Mouse (Mus musculus) ES-Bruce4 (cell line): Measurements from ENCODE around the gene Actn3. TPM values are rescaled to one million over a fixed set of nuclear protein-coding genes. Genes with fewer than 3 reads are reported as not detected.

Source experiments
- H3K27ac ChIP-seq: 2 replicates; pipeline ENCODE4 v1.5.1; 2012; ENCODE audit warnings: low read length, inconsistent platforms; ENCODE audit not compliant: insufficient read depth
- H3K27me3 ChIP-seq: 2 replicates; pipeline ENCODE4 v1.6.1; 2012; ENCODE audit warnings: mild to moderate bottlenecking, low read length, inconsistent platforms; ENCODE audit not compliant: control insufficient read depth, poor library complexity, insufficient read depth, severe bottlenecking
- H3K36me3 ChIP-seq: 2 replicates; pipeline ENCODE4 v1.6.1; 2012; ENCODE audit warnings: inconsistent platforms, mild to moderate bottlenecking, low read length, moderate library complexity; ENCODE audit not compliant: control insufficient read depth, poor library complexity, insufficient read depth, severe bottlenecking
- H3K4me1 ChIP-seq: one replicate; pipeline ENCODE4 v1.8.1; 2011; ENCODE audit warnings: low read length; ENCODE audit not compliant: control insufficient read depth, insufficient read depth
- H3K4me3 ChIP-seq: 2 replicates; pipeline ENCODE4 v1.5.1; 2011; ENCODE audit warnings: low read depth, mild to moderate bottlenecking, low read length
- H3K9ac ChIP-seq: 2 replicates; pipeline ENCODE4 v1.6.1; 2012; ENCODE audit warnings: low read depth, mild to moderate bottlenecking, inconsistent platforms; ENCODE audit not compliant: poor library complexity, severe bottlenecking
- H3K9me3 ChIP-seq: replicated peaks from 2 replicates; pipeline ENCODE4 v1.6.1; 2012; ENCODE audit warnings: mild to moderate bottlenecking, low read length, inconsistent platforms; ENCODE audit not compliant: control insufficient read depth, poor library complexity, insufficient read depth, severe bottlenecking
- CTCF ChIP-seq: IDR thresholded peaks from one replicate; pipeline ENCODE4 v1.8.1; 2011; ENCODE audit warnings: low read depth, low read length
- EP300 ChIP-seq: IDR thresholded peaks from 2 replicates; pipeline ENCODE4 v1.6.1; 2011; ENCODE audit warnings: low read depth, low read length; ENCODE audit not compliant: insufficient read depth
- POLR2A ChIP-seq: IDR thresholded peaks from one replicate; pipeline ENCODE4 v1.8.1; 2011; ENCODE audit warnings: low read length; ENCODE audit not compliant: insufficient read depth
- polyA plus RNA-seq: library from polyadenylated mRNA; stranded (reverse); fragments of >200 nt; gene quantifications from 2 replicates; pipeline ENCODE4 v1.2.4, GENCODE M21; 2011; ENCODE audit warnings: low read depth; ENCODE audit not compliant: missing spikeins, insufficient read depth, insufficient read length

Actn3 gene
- polyA plus RNA-seq, 1 experiment, result 4.5 TPM

- Histone ChIP-seq H3K9me3 (no peaks in the 10 kb centered on the region), H3K27ac (no peak overlapping the region), H3K4me1 (peaks cover 6% of the 10 kb centered on the region), H3K9ac (no peak overlapping the region), H3K4me3 (peak overlapping the region; percentile 31), H3K36me3 (no peaks in the 10 kb centered on the region), H3K27me3 (no peaks in the 10 kb centered on the region)
- TF ChIP-seq POLR2A, result no peak
- TF ChIP-seq CTCF, result no peak
- 0 out of 2 replicates have a peak, but pooled peaks have one; percentile 25 for TF ChIP-seq EP300
Observed at GRCm38 (mm10) chr19:4865147-4865546, 12.6 kb downstream of the Actn3 start.

- H3K27ac ChIP-seq, result no peak overlapping the region
- H3K36me3 ChIP-seq, result no peaks in the 10 kb centered on the region
- H3K4me1 ChIP-seq, result peaks cover 6% of the 10 kb centered on the region
- TF ChIP-seq POLR2A, result no peak
- TF ChIP-seq CTCF, result no peak
- no peak for TF ChIP-seq EP300
- H3K9ac ChIP-seq, result no peak overlapping the region
- H3K4me3 ChIP-seq, result no peak overlapping the region
- H3K9me3 ChIP-seq, result no peaks in the 10 kb centered on the region
- H3K27me3 ChIP-seq, result no peaks in the 10 kb centered on the region
Observed at GRCm38 (mm10) chr19:4863048-4863447, 14.7 kb downstream of the Actn3 start.

GRCm38 (mm10) chr19:4859081-4859480 lies 18.6 kb downstream of the Actn3 start:
- TF ChIP-seq POLR2A (no peak), CTCF (no peak), EP300 (no peak)
- Histone ChIP-seq H3K27ac (no peak overlapping the region), H3K27me3 (no peaks in the 10 kb centered on the region), H3K4me3 (no peak overlapping the region), H3K4me1 (no peaks in the 10 kb centered on the region), H3K9ac (no peak overlapping the region), H3K36me3 (no peaks in the 10 kb centered on the region), H3K9me3 (no peaks in the 10 kb centered on the region)

- H3K4me3 ChIP-seq, result no peak overlapping the region
- H3K4me1 ChIP-seq, result no peaks in the 10 kb centered on the region
- H3K27ac ChIP-seq, result no peak overlapping the region
- no peak overlapping the region for H3K9ac ChIP-seq
- H3K27me3 ChIP-seq, result no peaks in the 10 kb centered on the region
- no peak for TF ChIP-seq CTCF
- TF ChIP-seq EP300, result no peak
- TF ChIP-seq POLR2A, result no peak
- no peaks in the 10 kb centered on the region for H3K9me3 ChIP-seq
- no peaks in the 10 kb centered on the region for H3K36me3 ChIP-seq
Observed at GRCm38 (mm10) chr19:4855951-4856350, 21.8 kb downstream of the Actn3 start.

GRCm38 (mm10) chr19:4855470-4855820 lies 22.3 kb downstream of the Actn3 start:
- Histone ChIP-seq H3K4me1 (no peaks in the 10 kb centered on the region), H3K27ac (no peak overlapping the region), H3K9ac (peak overlapping the region; percentile 54), H3K9me3 (no peaks in the 10 kb centered on the region), H3K4me3 (peak overlapping the region; percentile 62), H3K36me3 (no peaks in the 10 kb centered on the region), H3K27me3 (no peaks in the 10 kb centered on the region)
- TF ChIP-seq EP300 (no peak), CTCF (no peak), POLR2A (no peak)

DNA sequence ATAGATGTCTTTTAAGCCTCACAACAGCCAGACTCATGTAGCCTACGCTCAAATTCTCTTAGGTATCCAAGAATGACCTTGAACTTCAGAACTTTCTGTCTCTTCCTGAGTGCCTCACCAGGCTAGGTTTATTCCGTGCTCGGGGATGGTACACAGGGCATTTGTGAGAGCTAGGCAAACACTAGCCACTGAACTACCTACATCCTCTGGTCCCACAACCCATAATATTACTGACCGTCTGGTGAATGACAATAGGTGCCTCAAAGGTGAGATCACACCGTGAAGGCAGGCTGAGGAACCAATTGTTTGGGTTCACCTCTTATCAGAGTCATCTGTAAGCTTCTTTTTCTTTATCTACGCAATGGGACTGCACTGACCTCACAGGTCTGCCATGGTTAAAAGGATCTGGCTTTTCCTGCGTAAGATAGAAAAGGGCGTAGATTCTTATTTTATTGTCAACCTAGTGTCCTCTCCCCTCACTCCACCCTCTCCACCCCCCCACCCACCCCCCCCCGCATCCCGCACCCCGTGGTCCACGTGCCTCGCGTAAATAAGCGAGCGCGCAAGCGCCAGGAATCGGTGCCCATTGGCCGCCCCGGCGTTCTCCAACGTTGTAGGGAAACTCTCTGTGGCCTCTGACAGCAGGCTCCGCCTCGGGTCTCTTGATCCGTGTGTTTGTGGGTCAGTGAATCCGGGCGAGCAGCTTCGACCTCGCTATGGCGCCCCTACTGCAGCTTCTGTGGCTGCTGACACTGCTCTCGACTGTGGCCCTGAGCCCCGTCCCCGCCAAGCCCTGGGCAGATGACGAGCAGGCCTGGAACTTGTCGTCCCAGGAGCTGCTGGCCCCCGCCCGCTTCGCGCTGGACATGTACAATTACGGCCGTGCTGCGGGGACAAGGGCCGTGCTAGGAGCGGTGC lies 22.9 kb downstream of the Actn3 start, which contains the start of gene Ctsf:
Ctsf (plus strand) TSS at position 579 of the 918 bp plus-strand sequence.
- H3K9ac ChIP-seq, result peak within 1 kb of the TSS; percentile 54
- peak within 1 kb of the TSS; percentile 62 for H3K4me3 ChIP-seq
- TF ChIP-seq CTCF, result no peak
- no peaks in the 10 kb centered on the region for H3K36me3 ChIP-seq
- H3K4me1 ChIP-seq, result peaks cover under 1% of the 10 kb centered on the region
- H3K27me3 ChIP-seq, result no peaks in the 10 kb centered on the region
- no peak within 1 kb of the TSS for H3K27ac ChIP-seq
- no peaks in the 10 kb centered on the region for H3K9me3 ChIP-seq
